Mouse (Mus musculus): ENCODE results near the gene Ttc7b.

Gene Ttc7b

GRCm38 (mm10) chr12:100331806-100332205, 188.8 kb downstream of the Ttc7b start:
- no peak for DNase-seq (ENCODE audit: low spot score)

GRCm38 (mm10) chr12:100330234-100330633, 190.4 kb downstream of the Ttc7b start:
- DNase-seq (ENCODE audit: low spot score), result no peak

- no peak for DNase-seq (ENCODE audit: low spot score)
These were observed 191.6 kb downstream of the Ttc7b start for GRCm38 (mm10) chr12:100328998-100329397.

GRCm38 (mm10) chr12:100328557-100328956, 192.1 kb downstream of the Ttc7b start:
- DNase-seq (ENCODE audit: low spot score), result no peak

GRCm38 (mm10) chr12:100326732-100327131, 193.9 kb downstream of the Ttc7b start:
- DNase-seq (ENCODE audit: low spot score), result no peak

- DNase-seq (ENCODE audit: low spot score), result no peak
These were observed 195.0 kb downstream of the Ttc7b start for GRCm38 (mm10) chr12:100325618-100326017.

GRCm38 (mm10) chr12:100325212-100325611, 195.4 kb downstream of the Ttc7b start:
- DNase-seq (ENCODE audit: low spot score), result no peak

GRCm38 (mm10) chr12:100323641-100324040, 197.0 kb downstream of the Ttc7b start:
- no peak for DNase-seq (ENCODE audit: low spot score)

GRCm38 (mm10) chr12:100322225-100322624, 198.4 kb downstream of the Ttc7b start:
- no peak for DNase-seq (ENCODE audit: low spot score)

GRCm38 (mm10) chr12:100321545-100321944, 199.1 kb downstream of the Ttc7b start:
- DNase-seq (ENCODE audit: low spot score), result no peak

GRCm38 (mm10) chr12:100319746-100320145, 200.9 kb downstream of the Ttc7b start:
- no peak for DNase-seq (ENCODE audit: low spot score)

- DNase-seq (ENCODE audit: low spot score), result no peak
These were observed 202.7 kb downstream of the Ttc7b start for GRCm38 (mm10) chr12:100317936-100318335.

GRCm38 (mm10) chr12:100316094-100316493, 204.5 kb downstream of the Ttc7b start:
- DNase-seq (ENCODE audit: low spot score), result no peak

- DNase-seq (ENCODE audit: low spot score), result no peak
These were observed 205.3 kb downstream of the Ttc7b start for GRCm38 (mm10) chr12:100315119-100315885.

- no peak for DNase-seq (ENCODE audit: low spot score)
These were observed 206.7 kb downstream of the Ttc7b start for GRCm38 (mm10) chr12:100313785-100314375.

- DNase-seq (ENCODE audit: low spot score), result no peak
These were observed 207.4 kb downstream of the Ttc7b start for GRCm38 (mm10) chr12:100313209-100313608.

GRCm38 (mm10) chr12:100310471-100311392, 209.9 kb downstream of the Ttc7b start:
- DNase-seq (ENCODE audit: low spot score), result no peak

GRCm38 (mm10) chr12:100309201-100309600, 211.4 kb downstream of the Ttc7b start:
- no peak for DNase-seq (ENCODE audit: low spot score)

GRCm38 (mm10) chr12:100307501-100308260, 212.9 kb downstream of the Ttc7b start:
- DNase-seq (ENCODE audit: low spot score), result no peak

- DNase-seq (ENCODE audit: low spot score), result no peak
These were observed 214.3 kb downstream of the Ttc7b start for GRCm38 (mm10) chr12:100306336-100306735.

GRCm38 (mm10) chr12:100305051-100305673, 215.5 kb downstream of the Ttc7b start:
- DNase-seq (ENCODE audit: low spot score), result no peak
